Mouse (Mus musculus) erythroblast, embryonic 14.5 days (primary cell): ENCODE results near the gene Kdelr1. TPM values are rescaled to one million over a fixed set of nuclear protein-coding genes. Genes with fewer than 3 reads are reported as not detected.

Source experiments
- H3K27me3 ChIP-seq: 2 replicates; pipeline ENCODE4 v1.6.1; 2012; ENCODE audit warnings: inconsistent platforms; ENCODE audit not compliant: control insufficient read depth
- H3K36me3 ChIP-seq: 2 replicates; pipeline ENCODE4 v1.6.1; 2012; ENCODE audit warnings: mild to moderate bottlenecking, inconsistent platforms; ENCODE audit not compliant: control insufficient read depth
- H3K4me1 ChIP-seq: 2 replicates; pipeline ENCODE4 v1.6.1; 2012; ENCODE audit warnings: inconsistent platforms; ENCODE audit not compliant: control insufficient read depth
- H3K4me3 ChIP-seq: replicated peaks from 2 replicates; pipeline ENCODE3; 2012; ENCODE audit warnings: moderate library complexity, mild to moderate bottlenecking, inconsistent platforms
- H3K9me3 ChIP-seq: 2 replicates; pipeline ENCODE4 v1.6.1; 2012; ENCODE audit warnings: low read length, inconsistent platforms, mixed read lengths; ENCODE audit not compliant: control insufficient read depth
- GATA1 ChIP-seq: IDR thresholded peaks from 2 replicates; pipeline ENCODE4 v1.6.1; 2012; ENCODE audit warnings: low read length, inconsistent platforms, mixed read lengths
- TAL1 ChIP-seq: IDR thresholded peaks from 3 replicates; pipeline ENCODE4 v1.6.1; 2012; ENCODE audit warnings: low read length, inconsistent platforms, mixed read lengths
- polyA plus RNA-seq: library from polyadenylated mRNA; stranded (reverse); fragments of >175 nt; gene quantifications from 2 replicates; pipeline ENCODE4 v1.2.3, GENCODE M21; 2012

Kdelr1 gene
- polyA plus RNA-seq, 1 experiment: 19.2 TPM

GRCm38 (mm10) chr7:45902481-45903002 is 30.0 kb downstream of the Kdelr1 start:
- H3K4me1 ChIP-seq: peaks cover 14% of the 10 kb centered on the region
- no peaks in the 10 kb centered on the region for H3K27me3 ChIP-seq
- no peak overlapping the region for H3K4me3 ChIP-seq
- H3K36me3 ChIP-seq: peaks cover 16% of the 10 kb centered on the region
- peaks cover 11% of the 10 kb centered on the region for H3K9me3 ChIP-seq
- no peak for TF ChIP-seq GATA1

DNA sequence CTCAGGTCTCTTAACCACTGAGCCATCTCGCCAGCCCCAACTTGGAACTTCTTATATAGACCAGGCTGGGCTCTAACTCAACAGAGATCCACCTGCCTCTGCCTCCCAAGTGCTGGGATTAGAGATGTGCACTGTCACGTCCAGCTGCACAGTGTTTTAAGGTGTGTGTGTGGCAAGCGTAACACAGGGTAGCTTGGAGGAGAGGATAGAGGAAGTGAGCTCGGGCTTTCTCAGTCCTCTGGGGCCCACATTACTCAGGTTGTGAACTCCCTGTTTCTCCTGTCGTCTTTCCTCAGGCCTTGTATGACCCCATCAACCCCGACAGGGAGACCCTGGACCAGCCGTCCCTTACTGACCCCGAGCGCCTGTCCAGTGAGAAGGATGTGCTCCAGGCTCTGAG is 34.0 kb downstream of the Kdelr1 start:
- Histone ChIP-seq H3K36me3 (peaks cover 36% of the 10 kb centered on the region), H3K27me3 (no peaks in the 10 kb centered on the region), H3K4me1 (peaks cover 3% of the 10 kb centered on the region), H3K4me3 (no peak overlapping the region), H3K9me3 (peaks cover 15% of the 10 kb centered on the region)
- TF ChIP-seq TAL1 (no peak), GATA1 (no peak)

GRCm38 (mm10) chr7:45908384-45908783 is 35.8 kb downstream of the Kdelr1 start:
- Histone ChIP-seq H3K36me3 (peaks cover 41% of the 10 kb centered on the region), H3K9me3 (peaks cover 11% of the 10 kb centered on the region), H3K27me3 (no peaks in the 10 kb centered on the region), H3K4me1 (no peaks in the 10 kb centered on the region), H3K4me3 (no peak overlapping the region)
- TF ChIP-seq GATA1: no peak
- TF ChIP-seq TAL1: no peak

DNA sequence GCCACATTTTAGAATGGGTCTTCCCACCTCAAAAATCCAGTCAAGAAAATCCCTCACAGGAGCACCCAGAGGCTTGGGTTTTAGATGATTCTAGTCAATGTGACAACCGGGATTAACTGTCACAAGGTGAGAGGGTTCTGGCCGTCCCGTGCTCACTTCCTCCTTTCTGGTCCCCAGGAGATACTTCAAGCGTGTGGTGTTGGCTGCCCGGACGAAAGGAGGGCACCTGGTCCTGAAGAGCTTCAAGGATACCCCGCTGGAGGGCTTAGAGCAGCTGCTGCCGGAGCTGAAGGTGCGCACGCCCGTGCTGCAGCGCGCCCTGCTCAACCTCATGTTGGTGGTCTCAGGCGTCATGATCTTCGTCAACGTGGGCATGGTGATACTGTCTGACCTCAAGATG is 36.6 kb downstream of the Kdelr1 start:
- Histone ChIP-seq H3K9me3 (peaks cover 4% of the 10 kb centered on the region), H3K4me1 (no peaks in the 10 kb centered on the region), H3K4me3 (no peak overlapping the region), H3K36me3 (peaks cover 43% of the 10 kb centered on the region), H3K27me3 (no peaks in the 10 kb centered on the region)
- TF ChIP-seq TAL1: no peak
- no peak for TF ChIP-seq GATA1

DNA sequence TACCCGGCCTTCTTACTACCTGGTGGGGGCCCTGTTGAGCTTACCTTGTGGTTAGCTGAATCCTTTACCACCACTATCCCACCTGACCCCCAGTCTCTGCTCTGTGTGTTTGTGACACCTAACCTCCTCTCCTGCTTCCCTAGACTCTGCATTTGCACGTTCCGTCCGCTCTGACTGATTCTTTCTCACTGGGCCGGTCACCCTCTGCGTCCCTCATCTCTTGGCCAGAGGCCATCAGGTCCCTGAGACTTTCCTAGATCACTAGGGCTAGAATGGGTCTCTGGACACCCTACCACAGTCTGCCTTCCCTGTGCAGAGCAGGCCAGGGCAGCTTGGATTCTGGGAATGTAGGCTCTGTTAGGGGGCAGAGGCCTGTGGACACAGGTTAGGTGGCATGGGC is 41.5 kb downstream of the Kdelr1 start:
- Histone ChIP-seq H3K9me3 (peaks cover 4% of the 10 kb centered on the region), H3K36me3 (peaks cover 60% of the 10 kb centered on the region), H3K4me1 (peaks cover 29% of the 10 kb centered on the region), H3K4me3 (no peak overlapping the region), H3K27me3 (no peaks in the 10 kb centered on the region)
- TF ChIP-seq GATA1 (no peak), TAL1 (no peak)

DNA sequence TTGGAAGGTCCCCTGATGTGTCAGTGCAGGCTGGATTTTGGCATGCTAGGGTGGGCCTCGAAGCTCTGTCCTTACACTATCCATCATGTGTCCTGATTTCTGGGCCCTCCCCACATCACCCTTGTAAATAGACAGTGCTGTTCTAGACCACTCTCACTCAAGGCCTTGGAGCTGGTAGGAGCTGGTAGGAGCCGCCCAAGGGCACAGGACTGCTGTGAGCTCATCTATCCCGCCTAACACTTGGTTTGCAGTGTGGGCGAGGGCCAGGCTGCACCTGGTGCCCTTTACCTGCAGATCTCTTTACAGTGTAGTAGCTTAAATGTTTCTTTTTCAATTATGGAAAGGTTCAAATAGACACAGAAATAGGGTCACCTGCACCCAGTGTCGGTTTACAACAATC is 42.4 kb downstream of the Kdelr1 start:
- H3K4me1 ChIP-seq: peaks cover 39% of the 10 kb centered on the region
- peaks cover 55% of the 10 kb centered on the region for H3K36me3 ChIP-seq
- TF ChIP-seq TAL1: no peak

GRCm38 (mm10) chr7:45916056-45917003 is 43.8 kb downstream of the Kdelr1 start:
- peaks cover 47% of the 10 kb centered on the region for H3K36me3 ChIP-seq
- peak overlapping the region; percentile 65 for H3K4me3 ChIP-seq
- H3K4me1 ChIP-seq: peaks cover 52% of the 10 kb centered on the region
- H3K27me3 ChIP-seq: no peaks in the 10 kb centered on the region
- no peak for TF ChIP-seq TAL1
- no peak for TF ChIP-seq GATA1
- no peaks in the 10 kb centered on the region for H3K9me3 ChIP-seq

More for the DNA sequence above, 42.4 kb downstream of the Kdelr1 start:
- H3K4me3 ChIP-seq: no peak overlapping the region
- H3K9me3 ChIP-seq: no peaks in the 10 kb centered on the region; the same call in 1 of the 2 replicates
- no peaks in the 10 kb centered on the region for H3K27me3 ChIP-seq

- Histone ChIP-seq H3K4me1 (peaks cover 60% of the 10 kb centered on the region), H3K4me3 (no peak overlapping the region), H3K27me3 (no peaks in the 10 kb centered on the region), H3K9me3 (no peaks in the 10 kb centered on the region), H3K36me3 (peaks cover 47% of the 10 kb centered on the region)
- no peak for TF ChIP-seq GATA1
- no peak for TF ChIP-seq TAL1
Measured at GRCm38 (mm10) chr7:45917004-45917704, 44.6 kb downstream of the Kdelr1 start.

GRCm38 (mm10) chr7:45917926-45918325 is 45.4 kb downstream of the Kdelr1 start:
- Histone ChIP-seq H3K9me3 (no peaks in the 10 kb centered on the region; the same call in 1 of the 2 replicates), H3K27me3 (no peaks in the 10 kb centered on the region), H3K4me3 (no peak overlapping the region), H3K36me3 (peaks cover 46% of the 10 kb centered on the region), H3K4me1 (peaks cover 68% of the 10 kb centered on the region)
- TF ChIP-seq TAL1 (no peak), GATA1 (no peak)
